Comparison of ENCODE assay signal across 7 mouse cellular contexts in the genomic region with DNA sequence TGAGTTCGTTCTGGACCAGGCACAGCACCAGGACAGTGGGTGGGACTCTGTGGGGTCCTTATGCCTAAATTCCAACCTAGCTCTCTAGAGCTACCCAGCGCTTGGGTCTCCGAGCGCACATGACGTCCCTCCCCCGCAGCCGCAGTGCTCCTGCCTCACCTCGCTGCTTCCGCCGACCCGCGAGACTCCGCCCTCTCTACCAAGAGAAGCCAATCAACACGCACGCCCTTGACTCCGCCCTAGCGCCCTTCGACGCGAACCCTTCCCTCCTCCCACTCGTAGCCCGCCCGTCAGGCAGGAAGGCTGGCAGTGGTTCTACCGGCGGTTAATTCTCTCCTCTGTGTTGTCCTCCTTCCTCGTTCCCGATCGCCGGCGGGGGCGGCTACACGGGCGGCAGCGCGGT. TPM values are rescaled to one million over a fixed set of nuclear protein-coding genes. Genes with fewer than 3 reads are reported as not detected.
DNase-seq lines count a peak whose midpoint lies in the region; ATAC-seq and TF ChIP-seq lines count a peak whose summit lies in the region.

A gene (plus strand): TSS at position 252 of the 403 bp plus-strand sequence.

- H3K9me3 ChIP-seq in embryonic facial prominence, embryonic 10.5 days, result no peaks in the 10 kb centered on the region
- no peaks in the 10 kb centered on the region for H3K9me3 ChIP-seq in intestine, postnatal 0 days (ENCODE audit: control insufficient read depth)
- H3K9me3 ChIP-seq in midbrain, embryonic 12.5 days, result no peaks in the 10 kb centered on the region

- peak within 1 kb of the TSS; percentile 97 for H3K27ac ChIP-seq in embryonic facial prominence, embryonic 10.5 days (replicated peaks)
- H3K27ac ChIP-seq in intestine, postnatal 0 days (ENCODE audit: low read depth, low read length), result peak within 1 kb of the TSS; percentile 97
- peak within 1 kb of the TSS; percentile 92 for H3K27ac ChIP-seq in midbrain, embryonic 12.5 days (replicated peaks)
- H3K27ac ChIP-seq in small intestine, adult 2 months (ENCODE audit: insufficient read depth, low read depth, low read length), result peak within 1 kb of the TSS; percentile 88

- DNase-seq in adrenal gland, postnatal 10 days, result peak; percentile 97
- DNase-seq in embryonic facial prominence, embryonic 10.5 days (ENCODE audit: low spot score), result peak; percentile 97
- DNase-seq in gonadal fat pad, adult 2 months (ENCODE audit: low read depth), result peak; percentile 51
- DNase-seq in left cerebral cortex, postnatal 4 days, result peak; percentile 96

- ATAC-seq in intestine, postnatal 0 days, result peak; percentile 97
- peak; percentile 98 for ATAC-seq in midbrain, embryonic 12.5 days (ENCODE audit: low FRiP score, low read depth)

- intact Hi-C loops in left cerebral cortex, postnatal 4 days (cut with DNase I), result no loop called here

- H3K36me3 ChIP-seq in embryonic facial prominence, embryonic 10.5 days (replicated peaks), result peaks cover 24% of the 10 kb centered on the region
- no peaks in the 10 kb centered on the region; the same call in 1 of the 2 replicates for H3K36me3 ChIP-seq in intestine, postnatal 0 days (ENCODE audit: control insufficient read depth, insufficient read depth)
- peaks cover 5% of the 10 kb centered on the region for H3K36me3 ChIP-seq in midbrain, embryonic 12.5 days
- peaks cover 6% of the 10 kb centered on the region for H3K36me3 ChIP-seq in small intestine, adult 2 months (ENCODE audit: control insufficient read depth, insufficient read depth, low read length)

- under 1% methylated on average over 35 of the region's 35 CpGs for WGBS in embryonic facial prominence, embryonic 10.5 days
- 0% methylated on average over 30 of the region's 35 CpGs for WGBS in intestine, postnatal 0 days
- WGBS in midbrain, embryonic 12.5 days, result under 1% methylated on average over 35 of the region's 35 CpGs
- under 1% methylated on average over 35 of the region's 35 CpGs for WGBS in small intestine, adult 2 months

- peak within 1 kb of the TSS; percentile 78 for H3K4me3 ChIP-seq in embryonic facial prominence, embryonic 10.5 days
- H3K4me3 ChIP-seq in intestine, postnatal 0 days (ENCODE audit: low read depth, low read length), result peak within 1 kb of the TSS; percentile 96
- H3K4me3 ChIP-seq in midbrain, embryonic 12.5 days, result peak within 1 kb of the TSS; percentile 94
- H3K4me3 ChIP-seq in small intestine, adult 2 months (ENCODE audit: low read depth, low read length), result peak within 1 kb of the TSS; percentile 94

- TF ChIP-seq CTCF in intestine, postnatal 0 days (IDR thresholded peaks at IDR 0.05; ENCODE audit: low read depth), result no peak
- TF ChIP-seq CTCF in small intestine, adult 2 months (IDR thresholded peaks at IDR 0.05; ENCODE audit: extremely low read depth, insufficient read length, insufficient replicate concordance, low read depth, low read length), result no peak

- peak; percentile 96 for TF ChIP-seq POLR2A in small intestine, adult 2 months (IDR thresholded peaks at IDR 0.05; ENCODE audit: low read depth, low read length)

- H3K9ac ChIP-seq in intestine, postnatal 0 days (ENCODE audit: low read depth, low read length), result peak within 1 kb of the TSS; percentile 90
- H3K9ac ChIP-seq in midbrain, embryonic 12.5 days (replicated peaks), result peak within 1 kb of the TSS; percentile 94

- H3K4me1 ChIP-seq in embryonic facial prominence, embryonic 10.5 days, result peaks cover 21% of the 10 kb centered on the region
- H3K4me1 ChIP-seq in intestine, postnatal 0 days (replicated peaks; ENCODE audit: control insufficient read depth, insufficient read depth, low read length), result no peaks in the 10 kb centered on the region
- peaks cover 22% of the 10 kb centered on the region for H3K4me1 ChIP-seq in midbrain, embryonic 12.5 days
- H3K4me1 ChIP-seq in small intestine, adult 2 months (ENCODE audit: control insufficient read depth, insufficient read depth, insufficient read length, low read length), result peaks cover 1% of the 10 kb centered on the region; the same call in 1 of the 2 replicates

- H3K4me2 ChIP-seq in intestine, postnatal 0 days (replicated peaks; ENCODE audit: low read depth), result peak within 1 kb of the TSS; percentile 84
- H3K4me2 ChIP-seq in midbrain, embryonic 12.5 days (replicated peaks), result peak within 1 kb of the TSS; percentile 60

- H3K27me3 ChIP-seq in embryonic facial prominence, embryonic 10.5 days (replicated peaks; ENCODE audit: low read depth, poor library complexity, severe bottlenecking), result no peaks in the 10 kb centered on the region
- H3K27me3 ChIP-seq in intestine, postnatal 0 days (replicated peaks; ENCODE audit: control insufficient read depth, insufficient read depth, low read length), result no peaks in the 10 kb centered on the region
- no peaks in the 10 kb centered on the region for H3K27me3 ChIP-seq in midbrain, embryonic 12.5 days
- H3K27me3 ChIP-seq in small intestine, adult 2 months (ENCODE audit: control insufficient read depth, insufficient read depth, low read length), result no peaks in the 10 kb centered on the region

RNA-seq across cellular contexts. Expression of the gene that starts here (rescaled TPM):
- 100 to 1,000 TPM; 154 to 160 TPM for total RNA-seq in adrenal gland, postnatal 10 days (2021)
- 141 TPM in 2 replicates for polyA plus RNA-seq in embryonic facial prominence, embryonic 10.5 days (2016; fragmentation: Nextera tagmentation; extraction: Ambion mirVana)
- polyA plus RNA-seq in gonadal fat pad, adult 2 months (2012; rRNA removed), result 73.9 and 76.7 TPM in 2 replicates
- 86.6 and 88.6 TPM in 2 replicates for polyA plus RNA-seq in intestine, postnatal 0 days (2015; fragmentation: Nextera tagmentation; extraction: Ambion mirVana)
- total RNA-seq in left cerebral cortex, postnatal 4 days (2021), result 100 to 1,000 TPM; 284 to 293 TPM
- polyA plus RNA-seq in midbrain, embryonic 12.5 days (2016; fragmentation: Nextera tagmentation; extraction: Ambion mirVana), result 167 TPM in 2 replicates
- polyA plus RNA-seq in small intestine, adult 2 months (2012; rRNA removed), result 17.2 and 53.8 TPM in 2 replicates

Comparison
In these comparisons a context has a peak if more than half of its experiments do, and no peak if none do; other contexts are left out.
1. Peak in every context shown above with its lines: DNase-seq, ATAC-seq, H3K4me3 ChIP-seq and H3K27ac ChIP-seq.